Mouse (Mus musculus): ENCODE measurements at regions not wholly inside any gene's neighbourhood (a gene's known extent, or its start where the extent isn't known, plus 50 kb on each side); places are given as distances from the start of the nearest gene placed in this dataset.

DNA sequence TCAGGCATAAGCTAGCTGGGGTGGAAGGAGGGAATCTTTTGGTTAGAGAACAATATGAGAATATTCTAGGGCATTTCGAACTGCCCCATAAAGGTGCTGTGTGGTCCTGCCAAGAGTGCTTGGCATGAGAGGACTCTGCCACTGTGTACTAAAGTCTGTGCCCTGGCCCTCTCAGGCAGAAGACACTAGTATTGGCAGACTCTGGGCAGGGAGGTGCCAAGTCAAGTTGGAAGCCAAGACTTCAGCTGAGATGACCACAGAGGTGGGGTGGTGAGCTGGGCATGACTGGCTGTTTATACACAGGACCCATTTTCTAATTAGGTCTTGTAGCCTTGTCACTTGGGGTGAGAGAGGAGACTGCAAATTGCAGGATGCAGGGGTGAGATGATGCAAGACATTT lies 104.4 kb upstream of the Glra1 start:
- TF ChIP-seq CTCF (conservative IDR thresholded peaks at IDR 0.05): no peak
- peak; percentile 0 to 10 for DNase-seq (ENCODE audit: low spot score in 2 of 2)

DNA sequence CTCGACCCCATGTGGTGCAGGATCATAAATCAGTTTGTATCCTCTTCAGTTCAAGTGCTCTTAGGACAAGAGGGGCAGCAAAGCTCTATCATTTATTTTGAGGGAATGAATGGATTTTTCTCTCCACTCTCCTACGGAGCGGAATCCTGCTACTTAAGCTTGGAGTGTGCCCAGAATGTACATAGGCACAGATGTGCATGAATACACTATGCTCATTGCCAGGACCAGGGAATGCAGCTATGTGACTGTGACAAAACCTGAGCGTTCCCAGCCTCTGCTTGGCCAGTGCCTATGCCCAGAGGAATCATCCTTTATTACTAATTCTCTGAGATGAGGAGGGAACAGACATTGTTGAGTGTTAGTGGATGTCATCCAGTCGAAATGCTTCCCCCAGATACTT lies 99.5 kb upstream of the Glra1 start:
- no peak for TF ChIP-seq CTCF (conservative IDR thresholded peaks at IDR 0.05)
- peak in 1 of 2 experiments; percentile 4 for DNase-seq (ENCODE audit: low spot score in 2 of 2)
- Histone ChIP-seq H3K4me3 (no peak overlapping the region), H3K27ac (no peak overlapping the region)

More for the DNA sequence above, 104.4 kb upstream of the Glra1 start:
- H3K27ac ChIP-seq: no peak overlapping the region
- H3K4me3 ChIP-seq: no peak overlapping the region

DNA sequence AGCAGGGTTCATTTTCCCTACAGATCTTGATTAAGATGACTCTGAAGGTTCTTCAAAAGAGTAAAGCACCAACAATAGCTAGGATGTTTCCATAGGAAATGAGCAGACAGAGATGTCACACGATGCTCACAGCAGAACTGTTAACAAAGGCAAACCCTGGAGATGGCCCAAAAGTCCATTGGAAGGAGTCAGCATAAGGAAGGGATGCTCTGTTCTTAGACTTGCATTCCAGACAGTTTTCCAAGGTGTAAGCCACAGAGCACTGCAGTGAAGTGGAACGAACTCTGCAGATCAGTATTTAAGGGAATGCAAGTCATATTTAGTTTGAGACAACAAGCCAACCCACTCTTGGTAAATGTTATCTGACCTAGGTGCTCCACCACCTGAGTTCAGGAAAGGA lies 93.9 kb upstream of the Glra1 start:
- Histone ChIP-seq H3K27ac (no peak overlapping the region), H3K4me3 (no peak overlapping the region)
- TF ChIP-seq CTCF (conservative IDR thresholded peaks at IDR 0.05): no peak
- DNase-seq (ENCODE audit: low spot score in 2 of 2): no peak

DNA sequence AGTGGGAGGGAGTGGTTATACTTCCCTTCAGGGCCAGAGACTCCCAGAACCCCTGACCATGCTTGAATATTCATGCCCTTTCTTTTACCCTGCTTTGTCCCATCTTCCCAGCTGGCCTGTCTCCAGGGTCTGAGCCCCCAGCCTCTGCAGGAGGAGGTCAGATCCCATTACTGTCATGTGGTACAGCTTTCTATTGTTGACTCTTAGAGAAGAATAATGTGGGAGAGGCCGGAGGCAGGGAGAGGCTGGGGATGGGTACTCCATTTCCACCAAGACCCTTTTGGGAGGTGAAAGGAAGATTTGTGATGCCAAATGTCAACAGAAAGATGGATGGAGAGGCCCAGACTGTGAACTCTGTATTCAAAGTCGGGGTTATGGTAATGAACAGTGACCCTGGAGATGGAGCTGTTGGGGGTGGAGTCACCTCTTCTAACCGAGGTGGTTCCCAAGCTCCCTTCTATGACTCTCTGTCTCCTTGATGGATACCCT lies 77.1 kb upstream of the Glra1 start:
- TF ChIP-seq CTCF (conservative IDR thresholded peaks at IDR 0.05): no peak
- Histone ChIP-seq H3K4me3 (no peak overlapping the region), H3K27ac (no peak overlapping the region)
- no peak for DNase-seq (ENCODE audit: low spot score in 2 of 2)

DNA sequence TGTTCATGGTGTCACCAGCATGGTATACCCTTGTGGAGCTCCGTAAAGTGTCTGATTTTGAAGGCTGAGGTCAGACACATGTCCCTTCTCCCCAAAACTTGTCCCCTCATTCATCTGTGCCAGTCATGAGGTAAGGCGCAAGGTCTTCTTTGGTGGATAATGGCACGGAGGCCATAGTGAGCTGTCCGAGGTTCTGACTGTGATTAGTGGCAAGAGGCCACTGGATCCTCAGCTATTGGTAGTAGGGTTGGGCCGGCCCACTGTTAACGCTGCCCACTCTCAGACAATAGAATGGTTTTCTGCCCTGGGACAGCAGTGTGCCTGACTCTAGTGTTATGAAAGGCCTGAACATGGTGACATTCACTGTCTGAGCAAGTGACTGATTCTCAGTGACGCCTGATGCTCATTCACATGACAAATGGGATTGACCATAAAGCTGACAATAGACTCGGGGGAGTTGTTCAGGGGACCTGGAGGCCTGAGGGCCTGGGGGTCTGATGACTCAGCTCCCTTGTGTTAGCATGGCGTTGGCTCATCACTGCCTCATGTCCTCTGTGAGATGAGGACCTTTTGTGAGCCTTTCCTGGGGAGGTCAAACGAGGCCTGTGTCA lies 74.5 kb upstream of the Glra1 start:
- Histone ChIP-seq H3K27ac (no peak overlapping the region), H3K4me3 (no peak overlapping the region)
- TF ChIP-seq CTCF (conservative IDR thresholded peaks at IDR 0.05): no peak
- DNase-seq (ENCODE audit: low spot score in 2 of 2): no peak

DNA sequence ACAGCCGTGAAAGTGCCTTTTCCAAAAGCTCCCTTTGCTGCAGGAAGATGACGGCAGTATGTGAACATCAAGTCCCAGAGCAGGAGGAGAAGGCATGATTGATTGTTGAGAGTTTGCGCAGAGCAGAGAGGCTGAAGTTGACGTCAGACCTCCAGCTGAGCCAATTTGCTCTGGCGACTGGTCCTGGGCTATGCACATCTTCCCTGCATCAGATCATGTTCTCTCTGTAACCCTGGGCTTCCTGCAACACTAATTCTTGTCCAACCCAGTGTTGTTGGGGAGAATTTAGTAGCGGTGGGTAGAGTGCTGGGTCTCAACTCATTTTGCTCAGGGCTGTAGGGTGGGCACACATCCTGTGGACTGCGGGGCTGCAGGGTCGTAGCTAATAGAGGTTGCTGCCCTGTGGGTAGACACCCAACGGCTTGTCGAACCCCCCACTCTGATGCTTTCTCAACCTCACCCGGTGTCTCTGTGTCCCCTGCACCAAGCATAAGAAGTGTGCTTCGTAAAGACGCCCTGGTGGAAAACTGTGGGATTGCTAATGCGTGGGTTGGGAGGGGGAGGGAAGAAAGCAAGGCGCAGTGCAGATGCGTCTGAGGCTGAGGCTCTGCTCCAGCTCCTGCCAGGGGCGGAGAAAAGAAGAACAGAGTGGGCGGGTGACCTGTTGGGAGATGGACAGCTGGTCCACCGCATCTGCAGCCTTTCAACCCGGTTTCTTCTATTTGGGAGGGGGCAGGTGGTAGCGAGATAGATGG lies 73.4 kb upstream of the Glra1 start:
- DNase-seq (ENCODE audit: low spot score in 2 of 2): no peak
- Histone ChIP-seq H3K27ac (no peak overlapping the region), H3K4me3 (no peak overlapping the region)
- TF ChIP-seq CTCF (conservative IDR thresholded peaks at IDR 0.05): no peak

DNA sequence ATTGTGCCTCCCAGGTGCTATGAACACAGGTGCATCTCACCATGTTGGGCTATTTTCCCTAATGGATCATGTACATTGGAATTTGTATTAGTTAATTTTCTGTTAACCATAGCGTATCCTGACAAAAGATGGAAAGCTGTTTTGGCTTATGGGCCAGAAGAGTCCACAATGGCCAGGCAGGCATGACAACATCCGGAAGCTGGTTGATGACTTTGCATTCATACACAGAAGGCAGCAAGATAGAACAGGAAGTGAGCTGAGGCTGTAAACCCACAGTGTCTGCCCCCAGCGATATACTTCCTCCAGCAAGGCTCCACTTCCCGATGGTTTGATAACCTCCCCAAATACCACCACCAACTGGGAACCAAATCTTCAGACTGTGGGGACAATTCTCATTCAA lies 55.1 kb upstream of the Glra1 start:
- H3K27ac ChIP-seq: no peak overlapping the region
- H3K4me3 ChIP-seq: no peak overlapping the region
- TF ChIP-seq CTCF (conservative IDR thresholded peaks at IDR 0.05): no peak
- DNase-seq (ENCODE audit: low spot score in 2 of 2): no peak

DNA sequence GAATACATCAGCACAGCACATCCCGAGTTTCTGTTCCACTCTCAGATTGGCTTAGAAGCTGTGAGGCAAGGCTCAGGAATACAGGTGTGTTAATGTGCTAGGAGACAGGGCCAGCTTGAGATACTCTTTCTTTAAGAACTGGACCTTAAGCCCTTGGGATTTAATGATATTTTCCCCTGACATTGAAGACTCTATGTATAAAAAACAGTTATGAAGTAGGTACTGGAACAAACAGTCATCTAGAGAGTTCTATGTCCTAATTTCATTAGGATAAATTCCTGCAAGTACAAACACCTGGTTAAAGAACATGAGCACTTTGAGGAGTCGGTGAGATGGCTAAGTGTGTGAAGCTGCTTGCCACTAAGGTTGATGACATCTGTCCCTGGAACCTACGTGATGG lies 54.3 kb upstream of the Glra1 start:
- no peak for TF ChIP-seq CTCF (conservative IDR thresholded peaks at IDR 0.05)
- Histone ChIP-seq H3K4me3 (no peak overlapping the region), H3K27ac (no peak overlapping the region)
- DNase-seq (ENCODE audit: low spot score in 2 of 2): no peak
